Mouse (Mus musculus) ovary, postnatal 36 days (tissue): Measurements from ENCODE around the gene Mmp28.

ENCODE experiments used
- DNase-seq: peaks from one replicate; pipeline ENCODE4 v3.0.0; 2022; ENCODE audit warnings: low spot score, mixed read lengths

Gene Mmp28

GRCm38 (mm10) chr11:83408242-83408641 is 54.6 kb downstream of the Mmp28 start:
- DNase-seq = no peak

GRCm38 (mm10) chr11:83406391-83406790 is 56.5 kb downstream of the Mmp28 start:
- DNase-seq = no peak

GRCm38 (mm10) chr11:83403787-83404186 is 59.1 kb downstream of the Mmp28 start:
- DNase-seq = no peak

- no peak for DNase-seq
Measured at GRCm38 (mm10) chr11:83398724-83399123, 64.1 kb downstream of the Mmp28 start.

GRCm38 (mm10) chr11:83397626-83398025 is 65.2 kb downstream of the Mmp28 start:
- DNase-seq = no peak

- no peak for DNase-seq
Measured at GRCm38 (mm10) chr11:83394802-83395439, 68.0 kb downstream of the Mmp28 start.

- no peak for DNase-seq
Measured at GRCm38 (mm10) chr11:83393062-83393461, 69.8 kb downstream of the Mmp28 start.
